Mouse (Mus musculus) CD8-positive naive resting alpha-beta T cell, adult 2 months (primary cell): Measurements from ENCODE around the gene Map1lc3a.

ENCODE experiments used
- DNase-seq, 2 experiments: peaks; one replicate each; pipeline ENCODE4 v3.0.0; 2022; ENCODE audit warnings: low read depth in 2 of 2, low spot score in 2 of 2

Map1lc3a gene

GRCm38 (mm10) chr2:155284647-155285046 is 8.6 kb downstream of the Map1lc3a start:
- no peak for DNase-seq

GRCm38 (mm10) chr2:155285744-155286143 is 9.6 kb downstream of the Map1lc3a start:
- no peak for DNase-seq

DNA sequence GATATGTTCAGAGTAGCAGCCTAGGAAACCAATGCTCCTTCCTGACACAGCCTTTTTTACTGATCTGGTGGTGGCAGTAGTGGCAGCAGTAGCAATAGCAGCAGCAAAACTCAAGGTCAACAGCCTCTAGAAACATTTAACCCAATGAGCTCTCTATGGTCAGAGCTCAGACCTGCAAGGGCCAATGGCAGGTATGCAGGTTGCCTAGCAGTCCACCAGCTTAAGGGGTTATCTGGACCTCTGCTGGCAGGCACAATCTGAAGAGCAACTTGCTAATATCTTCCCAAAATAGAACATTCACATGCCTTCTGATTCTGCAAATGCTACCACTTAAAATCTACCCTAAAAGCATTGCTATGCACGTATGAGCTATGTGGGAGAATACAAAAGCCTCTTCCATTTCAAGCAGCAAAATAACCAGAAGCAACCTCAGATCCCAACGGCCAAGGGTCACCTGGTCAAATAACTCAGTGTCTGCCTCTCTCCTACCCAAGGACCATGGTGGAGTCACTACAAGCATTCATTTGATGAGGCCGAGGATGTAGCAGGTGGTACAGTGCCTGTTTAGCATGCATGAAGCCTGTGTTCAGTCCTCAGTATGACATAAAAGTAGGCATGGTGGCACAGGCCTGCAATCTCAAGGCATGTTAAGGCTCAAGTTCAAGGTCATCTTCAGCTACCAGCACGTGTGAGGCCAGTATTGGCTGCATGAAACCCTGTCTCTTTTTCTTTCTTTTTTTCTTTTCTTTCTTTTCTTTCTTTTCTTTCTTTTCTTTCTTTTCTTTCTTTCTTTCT is 11.6 kb downstream of the Map1lc3a start:
- DNase-seq: no peak

DNA sequence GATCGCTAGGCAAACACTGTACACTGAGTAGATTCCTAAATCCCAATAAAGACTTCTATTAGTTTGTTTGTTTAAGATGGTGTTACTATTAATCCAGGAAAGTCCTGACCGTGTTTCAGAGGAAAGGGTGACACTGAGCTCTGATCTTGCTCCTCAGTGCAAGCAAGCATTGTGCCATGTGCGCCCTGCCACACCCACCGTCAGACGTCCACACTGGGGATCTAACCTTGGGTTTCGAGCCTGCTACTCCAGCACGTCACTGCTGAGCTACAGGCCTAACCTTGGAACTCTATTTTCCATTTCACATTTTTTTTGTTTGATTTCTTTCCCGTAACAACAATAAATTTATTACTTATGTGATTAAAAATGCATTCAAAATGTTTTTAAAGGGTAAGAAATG is 14.0 kb downstream of the Map1lc3a start:
- DNase-seq: no peak

- DNase-seq: no peak
Observed at GRCm38 (mm10) chr2:155293382-155293781, 17.3 kb downstream of the Map1lc3a start.

DNA sequence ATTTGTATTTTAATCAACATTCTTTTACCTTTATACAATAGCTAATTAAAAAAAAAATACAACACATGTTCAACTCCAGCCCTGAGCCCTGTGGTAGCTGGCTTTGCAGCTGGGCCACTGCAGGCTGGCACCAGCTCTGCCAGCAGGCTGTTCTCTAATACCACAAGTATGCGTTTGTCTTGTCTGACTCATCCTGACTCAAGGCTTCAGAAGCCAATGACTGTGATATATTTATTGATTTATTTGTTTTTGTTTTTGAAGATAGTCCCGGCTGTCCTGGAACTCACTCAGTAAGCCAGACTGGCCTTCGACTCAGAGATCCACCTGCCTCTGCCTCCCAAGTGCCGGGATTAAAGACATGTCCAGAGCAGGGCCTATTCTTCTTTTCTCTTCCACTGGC is 17.8 kb downstream of the Map1lc3a start:
- no peak for DNase-seq

DNA sequence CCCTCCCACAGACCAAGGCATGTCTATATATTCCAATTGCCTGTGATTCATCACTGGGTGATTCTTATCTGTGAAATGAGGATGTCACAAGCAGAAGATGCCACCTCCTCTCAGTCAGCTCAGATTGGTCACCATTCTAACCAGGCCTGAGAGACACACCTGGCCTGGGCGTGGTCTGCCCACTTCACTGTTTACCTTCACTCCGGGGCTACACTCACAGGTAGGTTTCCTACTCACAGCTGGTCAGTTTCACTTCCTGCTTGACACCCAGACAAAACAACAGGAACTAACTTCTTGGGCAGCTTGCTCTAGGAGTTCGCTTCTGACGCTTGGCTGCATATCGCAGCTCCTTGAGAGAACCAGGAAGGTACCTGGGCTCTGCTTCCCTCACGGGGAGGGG is 19.4 kb downstream of the Map1lc3a start:
- DNase-seq: no peak

GRCm38 (mm10) chr2:155299563-155299962 is 23.5 kb downstream of the Map1lc3a start:
- DNase-seq: no peak

DNA sequence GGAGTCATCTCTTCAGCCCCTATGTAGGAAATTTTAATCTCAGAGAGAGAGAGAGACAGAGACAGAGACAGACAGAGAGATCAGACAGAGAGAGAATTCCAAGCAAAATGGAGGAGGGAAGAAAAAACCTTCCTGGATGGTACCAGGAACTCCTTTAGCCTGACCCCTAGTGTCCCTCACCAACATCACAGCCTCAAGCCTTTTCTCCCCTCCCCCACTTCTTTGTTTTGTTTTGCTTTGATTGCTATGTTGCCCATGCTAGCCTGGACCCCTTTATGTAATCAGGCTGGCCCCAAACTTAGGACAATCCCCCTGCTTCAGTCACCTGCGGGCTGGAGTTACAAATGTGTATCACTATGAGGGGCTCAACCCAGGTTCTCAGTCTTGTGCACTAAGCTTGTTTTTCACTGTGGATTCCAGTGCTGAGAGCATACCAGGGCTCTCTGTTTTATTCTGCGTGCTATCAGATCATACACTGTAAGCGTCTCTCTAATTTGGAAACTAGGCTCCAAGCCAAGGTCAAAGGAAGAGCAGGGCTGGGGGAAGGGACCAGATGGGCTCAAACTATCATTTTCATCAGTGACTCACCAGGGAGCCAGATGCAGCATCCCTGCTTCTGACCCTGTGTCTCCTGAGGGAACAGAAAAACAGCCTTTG is 33.0 kb downstream of the Map1lc3a start:
- DNase-seq: no peak

GRCm38 (mm10) chr2:155313671-155314070 is 37.6 kb downstream of the Map1lc3a start:
- DNase-seq: no peak

DNA sequence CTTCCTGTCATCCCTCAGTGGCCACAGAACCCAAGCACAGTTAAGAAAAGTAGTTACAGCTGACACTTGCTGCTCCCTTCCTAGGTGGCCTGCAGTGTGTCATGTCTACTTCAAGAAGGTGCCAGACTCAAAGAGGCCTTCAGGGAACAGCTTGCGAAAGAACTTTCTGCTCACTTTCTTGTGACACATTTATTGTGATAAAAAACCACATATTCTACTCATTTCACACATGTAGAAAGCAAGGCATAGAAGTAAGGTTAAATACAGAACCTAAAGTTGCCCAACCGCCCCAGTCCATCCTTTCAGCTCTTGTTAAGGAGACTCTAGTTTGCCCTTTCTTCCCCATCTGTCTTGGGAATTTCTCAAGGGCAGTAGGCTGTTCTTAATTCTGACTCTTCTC is 42.5 kb downstream of the Map1lc3a start:
- DNase-seq: no peak

DNA sequence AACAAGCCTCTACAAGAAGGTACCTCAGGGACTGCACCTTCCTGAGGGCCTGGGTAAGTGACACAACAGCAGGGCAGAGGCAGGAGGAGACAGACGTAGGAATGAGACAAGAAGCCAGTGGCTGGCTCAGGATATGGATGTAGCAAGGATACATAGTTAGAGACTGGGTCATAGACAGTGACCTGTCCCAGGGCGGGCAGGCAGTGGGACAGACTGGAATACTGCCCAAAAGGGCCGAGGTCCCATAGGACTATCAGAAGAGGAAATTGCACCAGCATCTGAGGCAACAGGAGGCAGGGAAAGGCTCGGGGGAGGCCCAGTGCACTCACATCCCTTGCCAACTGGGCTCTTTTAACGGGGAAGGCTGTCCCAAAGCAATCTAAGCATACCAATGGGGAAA is 44.5 kb downstream of the Map1lc3a start:
- DNase-seq: no peak

DNA sequence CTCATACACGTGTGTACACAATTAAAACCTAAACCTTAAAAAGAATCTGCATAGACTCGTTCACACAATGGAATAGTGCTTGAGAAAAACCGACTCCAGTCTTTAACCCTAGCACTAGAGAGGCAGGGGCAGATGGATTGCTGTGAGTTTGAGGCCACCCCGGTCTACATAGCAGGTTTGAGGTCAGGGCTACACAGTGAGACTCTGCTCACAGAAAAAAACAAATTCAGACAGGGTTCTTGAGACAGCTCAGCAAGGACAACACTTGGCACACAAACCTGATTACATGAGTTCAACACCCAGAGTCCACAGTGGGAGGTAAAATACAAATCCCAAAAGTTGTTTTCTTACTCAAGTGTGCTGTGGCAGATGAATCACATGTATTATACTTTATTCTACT is 49.9 kb downstream of the Map1lc3a start:
- no peak for DNase-seq
